Mouse (Mus musculus) heart, embryonic 14.5 days (tissue): ENCODE results near the gene Tmem114. TPM values are rescaled to one million over a fixed set of nuclear protein-coding genes. Genes with fewer than 3 reads are reported as not detected.

Source experiments
- ATAC-seq: fragments of 200-750 bp; cut with Nextera tagmentation; 2 replicates; pipeline ENCODE4 v1.8.0; 2017; ENCODE audit warnings: low read depth, moderate TSS enrichment; ENCODE audit not compliant: insufficient number of reproducible peaks, insufficient read depth, low FRiP score
- H3K27ac ChIP-seq, 2 experiments: fragments of 200-500 bp in 1 of 2; fragments of 300-500 bp in 1 of 2; sonication (generic) in 1 of 2; replicated peaks in 1 of 2; 2 replicates each; pipeline ENCODE4 v1.5.1; 2012 to 2014; ENCODE audit warnings: low read depth in 2 of 2, low read length in 2 of 2, control low read depth in 1 of 2, mild to moderate bottlenecking in 1 of 2, mixed read lengths in 1 of 2; ENCODE audit not compliant: control insufficient read depth in 1 of 2, insufficient read depth in 1 of 2
- H3K27me3 ChIP-seq: fragments of 300-500 bp; sonication (generic); 2 replicates; pipeline ENCODE4 v1.6.1; 2014; ENCODE audit warnings: mild to moderate bottlenecking, low read length, control low read depth; ENCODE audit not compliant: control insufficient read depth, insufficient read depth
- H3K36me3 ChIP-seq: fragments of 300-500 bp; sonication (generic); 2 replicates; pipeline ENCODE4 v1.6.1; 2014; ENCODE audit warnings: mild to moderate bottlenecking, control low read depth, low read length, mixed read lengths; ENCODE audit not compliant: control insufficient read depth, insufficient read depth
- H3K4me1 ChIP-seq, 2 experiments: fragments of 200-500 bp in 1 of 2; fragments of 300-500 bp in 1 of 2; sonication (generic) in 1 of 2; 2 replicates each; pipeline ENCODE4 v1.6.1; 2012 to 2014; ENCODE audit warnings: low read length in 2 of 2, control low read depth in 1 of 2, mixed read lengths in 1 of 2; ENCODE audit not compliant: control insufficient read depth in 2 of 2, insufficient read depth in 2 of 2
- H3K4me2 ChIP-seq: fragments of 300-500 bp; sonication (generic); 2 replicates; pipeline ENCODE4 v1.6.1; 2014; ENCODE audit warnings: mild to moderate bottlenecking, low read length
- H3K4me3 ChIP-seq, 2 experiments: fragments of 200-500 bp in 1 of 2; fragments of 300-500 bp in 1 of 2; sonication (generic) in 1 of 2; 2 replicates each; pipeline ENCODE4 v1.5.1; 2012 to 2014; ENCODE audit warnings: low read length in 2 of 2, mild to moderate bottlenecking in 2 of 2, control low read depth in 1 of 2, low read depth in 1 of 2, moderate library complexity in 1 of 2; ENCODE audit not compliant: control insufficient read depth in 1 of 2, insufficient read depth in 1 of 2
- H3K9ac ChIP-seq: fragments of 300-500 bp; sonication (generic); 2 replicates; pipeline ENCODE4 v1.6.1; 2014; ENCODE audit warnings: mild to moderate bottlenecking, low read length
- H3K9me3 ChIP-seq: fragments of 300-500 bp; sonication (generic); 2 replicates; pipeline ENCODE4 v1.6.1; 2016; ENCODE audit warnings: low read length, control low read depth; ENCODE audit not compliant: control insufficient read depth
- WGBS: fragments of 180-500 bp; shearing (Covaris S2); extraction: QIAGEN DNeasy Blood & Tissue Kit; methylation state at CpG from one replicate; pipeline ENCODE4 v1.1.7; 2014; 5-methylcytosine and 5-hydroxymethylcytosine counted together
- polyA plus RNA-seq: library from polyadenylated mRNA; unstranded; fragments of >200 nt; fragmentation: Nextera tagmentation; extraction: Ambion mirVana; gene quantifications from 2 replicates; pipeline ENCODE4 v1.2.1, GENCODE M21; 2014

Tmem114 gene
- polyA plus RNA-seq, 1 experiment from 2014 or later, result not detected

- Histone ChIP-seq H3K4me1 (peaks cover 0 to 2% of the 10 kb centered on the region in 2 experiments; a peak in 1 of 4 replicates), H3K36me3 (no peaks in the 10 kb centered on the region), H3K27ac (no peak overlapping the region), H3K9ac (no peak overlapping the region), H3K27me3 (peaks cover 28% of the 10 kb centered on the region), H3K4me3 (no peak overlapping the region), H3K4me2 (peak overlapping the region; percentile 37), H3K9me3 (no peaks in the 10 kb centered on the region)
- ATAC-seq, result no peak
- 18% methylated on average over 10 of the region's 10 CpGs for WGBS
Observed at GRCm38 (mm10) chr16:8409197-8409596, 15.7 kb downstream of the Tmem114 start.

GRCm38 (mm10) chr16:8406708-8407107, 18.2 kb downstream of the Tmem114 start:
- Histone ChIP-seq H3K36me3 (no peaks in the 10 kb centered on the region), H3K9ac (no peak overlapping the region), H3K9me3 (no peaks in the 10 kb centered on the region), H3K27ac (no peak overlapping the region), H3K4me3 (no peak overlapping the region), H3K4me2 (no peak overlapping the region), H3K27me3 (peaks cover 21% of the 10 kb centered on the region), H3K4me1 (peaks cover 0 to 2% of the 10 kb centered on the region in 2 experiments; a peak in 1 of 4 replicates)
- ATAC-seq, result no peak
- under 1% methylated on average over 6 of the region's 6 CpGs for WGBS

- ATAC-seq, result no peak
- Histone ChIP-seq H3K27ac (no peak overlapping the region), H3K4me2 (no peak overlapping the region), H3K9ac (no peak overlapping the region), H3K36me3 (no peaks in the 10 kb centered on the region), H3K4me3 (no peak overlapping the region), H3K9me3 (no peaks in the 10 kb centered on the region), H3K4me1 (peaks cover 0 to 2% of the 10 kb centered on the region in 2 experiments; a peak in 1 of 4 replicates), H3K27me3 (peaks cover 6% of the 10 kb centered on the region; the same call in 1 of the 2 replicates)
- 76% methylated on average over 2 of the region's 2 CpGs for WGBS
Observed at GRCm38 (mm10) chr16:8402663-8403062, 22.3 kb downstream of the Tmem114 start.

- Histone ChIP-seq H3K9ac (no peak overlapping the region), H3K27ac (no peak overlapping the region)
- 57% methylated on average over 9 of the region's 9 CpGs for WGBS
Observed at GRCm38 (mm10) chr16:8401171-8401955, 23.6 kb downstream of the Tmem114 start.

GRCm38 (mm10) chr16:8399868-8400267, 25.1 kb downstream of the Tmem114 start:
- ATAC-seq, result no peak
- Histone ChIP-seq H3K4me1 (no peaks in the 10 kb centered on the region), H3K27me3 (no peaks in the 10 kb centered on the region), H3K9me3 (no peaks in the 10 kb centered on the region), H3K27ac (no peak overlapping the region), H3K4me3 (no peak overlapping the region), H3K36me3 (no peaks in the 10 kb centered on the region), H3K9ac (no peak overlapping the region), H3K4me2 (no peak overlapping the region)
- WGBS, result 70% methylated on average over 6 of the region's 6 CpGs

More at GRCm38 (mm10) chr16:8401171-8401955, 23.6 kb downstream of the Tmem114 start:
- Histone ChIP-seq H3K4me3 (no peak overlapping the region), H3K9me3 (no peaks in the 10 kb centered on the region), H3K36me3 (no peaks in the 10 kb centered on the region), H3K27me3 (peaks cover 6% of the 10 kb centered on the region; the same call in 1 of the 2 replicates), H3K4me1 (no peaks in the 10 kb centered on the region), H3K4me2 (no peak overlapping the region)
- no peak for ATAC-seq

GRCm38 (mm10) chr16:8394946-8395345, 30.0 kb downstream of the Tmem114 start:
- Histone ChIP-seq H3K27ac (no peak overlapping the region), H3K9ac (no peak overlapping the region), H3K4me2 (no peak overlapping the region), H3K9me3 (no peaks in the 10 kb centered on the region), H3K27me3 (no peaks in the 10 kb centered on the region), H3K36me3 (no peaks in the 10 kb centered on the region), H3K4me3 (no peak overlapping the region), H3K4me1 (no peaks in the 10 kb centered on the region)
- no peak for ATAC-seq

- ATAC-seq, result no peak
- Histone ChIP-seq H3K9me3 (no peaks in the 10 kb centered on the region), H3K4me3 (no peak overlapping the region), H3K9ac (no peak overlapping the region), H3K4me1 (no peaks in the 10 kb centered on the region), H3K36me3 (no peaks in the 10 kb centered on the region), H3K27me3 (no peaks in the 10 kb centered on the region; the same call in 1 of the 2 replicates), H3K4me2 (no peak overlapping the region), H3K27ac (no peak overlapping the region)
- WGBS, result 67% methylated on average over 1 of the region's 1 CpGs
Observed at GRCm38 (mm10) chr16:8388491-8388890, 36.4 kb downstream of the Tmem114 start.
